In genomic region chr8:122922945-122923344, GRCm38 (mm10) we compare ENCODE assay signal across 18 mouse cellular contexts.
DNase-seq lines count a peak whose midpoint lies in the region; ATAC-seq and TF ChIP-seq lines count a peak whose summit lies in the region.
"Had no signal": no experiment of that assay in that cellular context is flagged by ENCODE, and none has a peak within 500 bp of the region (broad histone marks: within the 10 kb centered on the region; RNA-seq: fewer than 3 reads in every experiment).

No protein-coding gene starts in this region.

- ATAC-seq in heart, embryonic 14.5 days (ENCODE audit: insufficient number of reproducible peaks, insufficient read depth, low FRiP score, low read depth) = no peak
- no peak for ATAC-seq in lung, postnatal 0 days
- peak; percentile 88 for ATAC-seq in megakaryocyte, adult 5-6 weeks (ENCODE audit: poor library complexity, severe bottlenecking)
- no peak for ATAC-seq in midbrain, embryonic 13.5 days
- ATAC-seq: midbrain, embryonic 16.5 days had no signal

- H3K4me2 ChIP-seq in heart, embryonic 14.5 days (ENCODE audit: low read length) = no peak overlapping the region
- H3K4me2 ChIP-seq in lung, postnatal 0 days (replicated peaks; ENCODE audit: low read depth, low read length) = no peak overlapping the region
- H3K4me2 ChIP-seq in midbrain, embryonic 13.5 days (replicated peaks) = no peak overlapping the region
- H3K4me2 ChIP-seq: forebrain, embryonic 12.5 days; limb, embryonic 15.5 days; lung, embryonic 14.5 days had no signal

- no peaks in the 10 kb centered on the region for H3K27me3 ChIP-seq in heart, embryonic 14.5 days (ENCODE audit: control insufficient read depth, insufficient read depth, low read length)
- no peaks in the 10 kb centered on the region for H3K27me3 ChIP-seq in lung, postnatal 0 days (replicated peaks; ENCODE audit: insufficient read depth, low read length)
- H3K27me3 ChIP-seq in midbrain, embryonic 13.5 days = no peaks in the 10 kb centered on the region
- H3K27me3 ChIP-seq: forebrain, embryonic 12.5 days; limb, embryonic 15.5 days; megakaryocyte, embryonic 14.5 days had no signal

- H3K9me3 ChIP-seq in heart, embryonic 14.5 days (ENCODE audit: control insufficient read depth, low read length) = no peaks in the 10 kb centered on the region
- H3K9me3 ChIP-seq in lung, postnatal 0 days (ENCODE audit: low read length) = no peaks in the 10 kb centered on the region
- no peaks in the 10 kb centered on the region for H3K9me3 ChIP-seq in midbrain, embryonic 13.5 days
- H3K9me3 ChIP-seq: forebrain, embryonic 12.5 days; limb, embryonic 15.5 days; megakaryocyte, embryonic 14.5 days had no signal

- H3K9ac ChIP-seq in heart, embryonic 14.5 days (ENCODE audit: low read length) = peak overlapping the region; percentile 51; the same call in 1 of the 2 replicates
- no peak overlapping the region for H3K9ac ChIP-seq in lung, postnatal 0 days (replicated peaks; ENCODE audit: low read depth)
- no peak overlapping the region for H3K9ac ChIP-seq in midbrain, embryonic 13.5 days (replicated peaks)
- H3K9ac ChIP-seq: forebrain, embryonic 12.5 days; limb, embryonic 15.5 days; lung, embryonic 14.5 days had no signal

- H3K36me3 ChIP-seq in heart, embryonic 14.5 days (ENCODE audit: control insufficient read depth, insufficient read depth, low read length) = 0 out of 2 replicates have a peak, but pooled peaks cover 6% of the 10 kb centered on the region
- H3K36me3 ChIP-seq in lung, postnatal 0 days (ENCODE audit: insufficient read depth, low read length) = no peaks in the 10 kb centered on the region
- no peaks in the 10 kb centered on the region for H3K36me3 ChIP-seq in midbrain, embryonic 13.5 days
- H3K36me3 ChIP-seq: limb, embryonic 15.5 days had no signal

- no peak for DNase-seq in heart, postnatal 10 days
- no peak for DNase-seq in lung, postnatal 0 days (ENCODE audit: low spot score)
- DNase-seq in lung, postnatal 4 days = no peak
- no peak for DNase-seq in spleen, postnatal 36 days (ENCODE audit: low spot score in 2 of 2)
- DNase-seq: cerebellum, postnatal 14 days; gastrocnemius, postnatal 36 days; heart, postnatal 14 days; kidney, adult 2 months; kidney, postnatal 14 days; lung, embryonic 14.5 days; thymus, postnatal 36 days had no signal

- TF ChIP-seq CTCF in lung, postnatal 0 days (IDR thresholded peaks at IDR 0.05) = no peak

- intact Hi-C loops in heart, postnatal 10 days (cut with DNase I) = no loop called here

- peaks cover 28 to 88% of the 10 kb centered on the region in 2 experiments for H3K4me1 ChIP-seq in heart, embryonic 14.5 days (ENCODE audit: control insufficient read depth in 2 of 2, insufficient read depth in 2 of 2, low read length in 2 of 2)
- H3K4me1 ChIP-seq in lung, postnatal 0 days (ENCODE audit: insufficient read depth, low read depth, low read length) = no peaks in the 10 kb centered on the region; the same call in 1 of the 2 replicates
- peaks cover 49% of the 10 kb centered on the region for H3K4me1 ChIP-seq in midbrain, embryonic 13.5 days (replicated peaks)

- WGBS in heart, embryonic 14.5 days = 82% methylated on average over 3 of the region's 3 CpGs
- WGBS in lung, postnatal 0 days = 74% methylated on average over 3 of the region's 3 CpGs
- WGBS in midbrain, embryonic 13.5 days = 93% methylated on average over 3 of the region's 3 CpGs

- no peak for TF ChIP-seq EP300 in lung, postnatal 0 days (IDR thresholded peaks at IDR 0.05)

- H3K4me3 ChIP-seq in heart, embryonic 14.5 days (ENCODE audit: control insufficient read depth in 1 of 2, insufficient read depth in 1 of 2, low read depth in 1 of 2, low read length in 2 of 2) = no peak overlapping the region
- no peak overlapping the region for H3K4me3 ChIP-seq in lung, postnatal 0 days (ENCODE audit: low read depth, low read length)
- no peak overlapping the region for H3K4me3 ChIP-seq in midbrain, embryonic 13.5 days (replicated peaks)
- H3K4me3 ChIP-seq: forebrain, embryonic 12.5 days; limb, embryonic 15.5 days had no signal

- H3K27ac ChIP-seq in heart, embryonic 14.5 days (replicated peaks in 1 of 2; ENCODE audit: control insufficient read depth in 1 of 2, insufficient read depth in 1 of 2, low read depth in 2 of 2, low read length in 2 of 2) = peak overlapping the region in 1 of 2 experiments; percentile 80; a peak in 2 of 4 replicates
- H3K27ac ChIP-seq in lung, postnatal 0 days (ENCODE audit: low read length) = 0 out of 2 replicates have a peak overlapping the region, but pooled peaks have one; percentile 20
- no peak overlapping the region for H3K27ac ChIP-seq in midbrain, embryonic 13.5 days
- H3K27ac ChIP-seq: forebrain, embryonic 12.5 days; limb, embryonic 15.5 days had no signal
